Mouse (Mus musculus) limb, embryonic 12.5 days (tissue): ENCODE measurements around the gene Lrrc9. TPM values are rescaled to one million over a fixed set of nuclear protein-coding genes. Genes with fewer than 3 reads are reported as not detected.
A peak's percentile ranks its signal among the peaks of the same experiment; 100 is the strongest.

Experiments
- ATAC-seq: fragments of 200-750 bp; cut with Nextera tagmentation; 2 replicates; pipeline ENCODE4 v1.8.0; 2017; ENCODE audit warnings: low read depth, moderate TSS enrichment; ENCODE audit not compliant: insufficient number of reproducible peaks, insufficient read depth, low FRiP score, low TSS enrichment
- H3K27ac ChIP-seq: fragments of 300-500 bp; sonication (generic); 2 replicates; pipeline ENCODE4 v1.5.1; 2016; ENCODE audit warnings: mild to moderate bottlenecking, moderate library complexity
- H3K27me3 ChIP-seq: fragments of 300-500 bp; sonication (generic); 2 replicates; pipeline ENCODE4 v1.6.1; 2016; ENCODE audit warnings: mild to moderate bottlenecking, moderate library complexity
- H3K36me3 ChIP-seq: fragments of 300-500 bp; sonication (generic); 2 replicates; pipeline ENCODE4 v1.6.1; 2016; ENCODE audit warnings: mild to moderate bottlenecking, moderate library complexity
- H3K4me1 ChIP-seq: fragments of 300-500 bp; sonication (generic); replicated peaks from 2 replicates; pipeline ENCODE4 v1.6.1; 2016
- H3K4me2 ChIP-seq: fragments of 300-500 bp; sonication (generic); 2 replicates; pipeline ENCODE4 v1.6.1; 2016; ENCODE audit warnings: mild to moderate bottlenecking, moderate library complexity
- H3K4me3 ChIP-seq: fragments of 300-500 bp; sonication (generic); replicated peaks from 2 replicates; pipeline ENCODE4 v1.5.1; 2016; ENCODE audit warnings: mild to moderate bottlenecking
- H3K9ac ChIP-seq: fragments of 300-500 bp; sonication (generic); replicated peaks from 2 replicates; pipeline ENCODE4 v1.6.1; 2016; ENCODE audit warnings: mild to moderate bottlenecking, moderate library complexity
- H3K9me3 ChIP-seq: fragments of 300-500 bp; sonication (generic); 2 replicates; pipeline ENCODE4 v1.6.1; 2016; ENCODE audit warnings: mild to moderate bottlenecking, moderate library complexity
- WGBS: fragments of 180-500 bp; shearing (Covaris S2); methylation state at CpG from one replicate; pipeline ENCODE4 v1.1.7; 2016; 5-methylcytosine and 5-hydroxymethylcytosine counted together
- polyA plus RNA-seq: library from polyadenylated mRNA; unstranded; fragments of >200 nt; fragmentation: Nextera tagmentation; extraction: Ambion mirVana; gene quantifications from 2 replicates; pipeline ENCODE4 v1.2.1, GENCODE M21; 2016

Gene Lrrc9
- 0.93 and 1.2 TPM in 2 replicates for polyA plus RNA-seq

GRCm38 (mm10) chr12:72441839-72442576, at the start of gene Lrrc9:
Gene Lrrc9, plus strand, starts transcription at chr12:72441866.
- Histone ChIP-seq H3K9me3 (no peaks in the 10 kb centered on the region), H3K36me3 (no peaks in the 10 kb centered on the region), H3K27me3 (no peaks in the 10 kb centered on the region), H3K27ac (peak within 1 kb of the TSS; percentile 19; the same call in 1 of the 2 replicates), H3K4me1 (no peaks in the 10 kb centered on the region), H3K4me3 (peak within 1 kb of the TSS; percentile 43), H3K4me2 (peak within 1 kb of the TSS; percentile 79), H3K9ac (peak within 1 kb of the TSS; percentile 59)
- ATAC-seq = peak; percentile 89
- 1% methylated on average over 31 of the region's 31 CpGs for WGBS

- Histone ChIP-seq H3K27ac (no peak overlapping the region), H3K9ac (no peak overlapping the region), H3K4me1 (0 out of 2 replicates have a peak, but pooled peaks cover 5% of the 10 kb centered on the region), H3K36me3 (no peaks in the 10 kb centered on the region), H3K9me3 (no peaks in the 10 kb centered on the region), H3K4me3 (no peak overlapping the region), H3K27me3 (no peaks in the 10 kb centered on the region), H3K4me2 (no peak overlapping the region)
- ATAC-seq = no peak
- 58% methylated on average over 13 of the region's 13 CpGs for WGBS
Measured at GRCm38 (mm10) chr12:72393046-72393805, 48.4 kb upstream of the Lrrc9 start.

GRCm38 (mm10) chr12:72405031-72405430, 36.6 kb upstream of the Lrrc9 start:
- Histone ChIP-seq H3K4me3 (no peak overlapping the region), H3K27me3 (peaks cover 32% of the 10 kb centered on the region), H3K9ac (no peak overlapping the region), H3K4me2 (no peak overlapping the region), H3K9me3 (no peaks in the 10 kb centered on the region), H3K36me3 (no peaks in the 10 kb centered on the region), H3K4me1 (peaks cover 14% of the 10 kb centered on the region), H3K27ac (no peak overlapping the region)
- 77% methylated on average over 4 of the region's 5 CpGs for WGBS
- ATAC-seq = no peak

GRCm38 (mm10) chr12:72407146-72407545, 34.5 kb upstream of the Lrrc9 start:
- H3K9ac ChIP-seq = no peak overlapping the region
- H3K36me3 ChIP-seq = no peaks in the 10 kb centered on the region
- WGBS = 13% methylated on average over 11 of the region's 11 CpGs
- peaks cover 14% of the 10 kb centered on the region for H3K4me1 ChIP-seq
- H3K9me3 ChIP-seq = no peaks in the 10 kb centered on the region
- H3K27me3 ChIP-seq = peaks cover 32% of the 10 kb centered on the region
- ATAC-seq = no peak
- H3K4me2 ChIP-seq = peak overlapping the region; percentile 99
- H3K4me3 ChIP-seq = peak overlapping the region; percentile 69; the same call in 1 of the 2 replicates
- H3K27ac ChIP-seq = no peak overlapping the region

GRCm38 (mm10) chr12:72407721-72408110, 34.0 kb upstream of the Lrrc9 start:
- Histone ChIP-seq H3K36me3 (no peaks in the 10 kb centered on the region), H3K9me3 (no peaks in the 10 kb centered on the region), H3K4me3 (peak overlapping the region; percentile 69), H3K4me1 (peaks cover 14% of the 10 kb centered on the region), H3K4me2 (peak overlapping the region; percentile 99), H3K27me3 (peaks cover 32% of the 10 kb centered on the region), H3K9ac (peak overlapping the region; percentile 56; the same call in 1 of the 2 replicates), H3K27ac (no peak overlapping the region)
- ATAC-seq = no peak
- WGBS = 1% methylated on average over 17 of the region's 17 CpGs

- no peak overlapping the region for H3K27ac ChIP-seq
- peaks cover 32% of the 10 kb centered on the region for H3K27me3 ChIP-seq
- ATAC-seq = peak; percentile 82
- peak overlapping the region; percentile 56 for H3K9ac ChIP-seq
- H3K36me3 ChIP-seq = no peaks in the 10 kb centered on the region
- 1% methylated on average over 63 of the region's 63 CpGs for WGBS
- H3K4me1 ChIP-seq = peaks cover 14% of the 10 kb centered on the region
- peak overlapping the region; percentile 69 for H3K4me3 ChIP-seq
- H3K4me2 ChIP-seq = peak overlapping the region; percentile 99
- H3K9me3 ChIP-seq = no peaks in the 10 kb centered on the region
Measured at GRCm38 (mm10) chr12:72408111-72408891, 33.4 kb upstream of the Lrrc9 start.

GRCm38 (mm10) chr12:72408954-72409353, 32.7 kb upstream of the Lrrc9 start, which contains the start of gene Rtn1:
Gene Rtn1, minus strand, starts transcription at chr12:72409054.
- peaks cover 14% of the 10 kb centered on the region for H3K4me1 ChIP-seq
- 27% methylated on average over 6 of the region's 6 CpGs for WGBS
- H3K4me3 ChIP-seq = peak within 1 kb of the TSS; percentile 69
- H3K27ac ChIP-seq = no peak within 1 kb of the TSS
- peak within 1 kb of the TSS; percentile 99 for H3K4me2 ChIP-seq
- peaks cover 32% of the 10 kb centered on the region for H3K27me3 ChIP-seq
- no peak for ATAC-seq
- H3K9ac ChIP-seq = peak within 1 kb of the TSS; percentile 56
- no peaks in the 10 kb centered on the region for H3K36me3 ChIP-seq
- H3K9me3 ChIP-seq = no peaks in the 10 kb centered on the region

- ATAC-seq = no peak
- Histone ChIP-seq H3K4me2 (no peak overlapping the region), H3K9ac (no peak overlapping the region), H3K27me3 (no peaks in the 10 kb centered on the region), H3K36me3 (no peaks in the 10 kb centered on the region), H3K4me3 (no peak overlapping the region), H3K9me3 (no peaks in the 10 kb centered on the region), H3K4me1 (no peaks in the 10 kb centered on the region), H3K27ac (no peak overlapping the region)
- 43% methylated on average over 3 of the region's 3 CpGs for WGBS
Measured at GRCm38 (mm10) chr12:72417762-72418161, 23.9 kb upstream of the Lrrc9 start.

GRCm38 (mm10) chr12:72422681-72423080, 19.0 kb upstream of the Lrrc9 start:
- no peak overlapping the region for H3K4me2 ChIP-seq
- H3K4me3 ChIP-seq = no peak overlapping the region
- H3K9me3 ChIP-seq = no peaks in the 10 kb centered on the region
- no peaks in the 10 kb centered on the region; the same call in 1 of the 2 replicates for H3K27me3 ChIP-seq
- H3K36me3 ChIP-seq = no peaks in the 10 kb centered on the region
- H3K9ac ChIP-seq = no peak overlapping the region
- 46% methylated on average over 4 of the region's 4 CpGs for WGBS
- no peak overlapping the region for H3K27ac ChIP-seq
- no peaks in the 10 kb centered on the region for H3K4me1 ChIP-seq
- ATAC-seq = no peak

DNA sequence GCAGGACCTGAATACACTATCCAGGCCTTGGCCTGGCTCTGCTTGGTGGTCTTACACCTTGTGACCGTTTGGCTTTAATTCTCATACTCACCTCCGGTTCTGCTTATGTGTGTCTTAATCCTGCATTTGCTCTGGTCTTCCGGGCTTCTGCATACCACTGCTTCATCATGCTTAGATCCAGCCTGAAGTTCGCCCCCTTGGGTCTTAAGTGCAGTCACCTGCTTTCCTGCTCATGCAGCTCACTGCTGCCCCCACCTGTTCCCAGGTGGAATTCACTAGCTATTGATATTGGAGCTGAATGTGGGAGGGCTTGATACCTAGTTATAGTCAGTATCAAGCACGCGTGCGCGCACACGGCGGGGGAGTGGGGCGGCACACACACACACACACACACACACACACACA, 13.9 kb upstream of the Lrrc9 start:
- Histone ChIP-seq H3K4me1 (no peaks in the 10 kb centered on the region), H3K27ac (no peak overlapping the region), H3K36me3 (no peaks in the 10 kb centered on the region), H3K4me2 (peak overlapping the region; percentile 37; the same call in 1 of the 2 replicates), H3K9me3 (no peaks in the 10 kb centered on the region), H3K9ac (no peak overlapping the region), H3K4me3 (no peak overlapping the region), H3K27me3 (no peaks in the 10 kb centered on the region; the same call in 1 of the 2 replicates)
- WGBS = 22% methylated on average over 11 of the region's 11 CpGs
- ATAC-seq = no peak

GRCm38 (mm10) chr12:72432209-72432608, 9.5 kb upstream of the Lrrc9 start:
- Histone ChIP-seq H3K9ac (no peak overlapping the region), H3K4me2 (no peak overlapping the region), H3K9me3 (no peaks in the 10 kb centered on the region), H3K36me3 (no peaks in the 10 kb centered on the region), H3K4me1 (no peaks in the 10 kb centered on the region), H3K27me3 (no peaks in the 10 kb centered on the region), H3K27ac (no peak overlapping the region), H3K4me3 (no peak overlapping the region)
- WGBS = 80% methylated on average over 4 of the region's 4 CpGs
- no peak for ATAC-seq
